Mouse (Mus musculus) thymus, postnatal 14 days (tissue): ENCODE measurements around the gene Asic3.

ENCODE experiments used
- DNase-seq: peaks from one replicate; pipeline ENCODE4 v3.0.0; 2021

Gene Asic3

DNA sequence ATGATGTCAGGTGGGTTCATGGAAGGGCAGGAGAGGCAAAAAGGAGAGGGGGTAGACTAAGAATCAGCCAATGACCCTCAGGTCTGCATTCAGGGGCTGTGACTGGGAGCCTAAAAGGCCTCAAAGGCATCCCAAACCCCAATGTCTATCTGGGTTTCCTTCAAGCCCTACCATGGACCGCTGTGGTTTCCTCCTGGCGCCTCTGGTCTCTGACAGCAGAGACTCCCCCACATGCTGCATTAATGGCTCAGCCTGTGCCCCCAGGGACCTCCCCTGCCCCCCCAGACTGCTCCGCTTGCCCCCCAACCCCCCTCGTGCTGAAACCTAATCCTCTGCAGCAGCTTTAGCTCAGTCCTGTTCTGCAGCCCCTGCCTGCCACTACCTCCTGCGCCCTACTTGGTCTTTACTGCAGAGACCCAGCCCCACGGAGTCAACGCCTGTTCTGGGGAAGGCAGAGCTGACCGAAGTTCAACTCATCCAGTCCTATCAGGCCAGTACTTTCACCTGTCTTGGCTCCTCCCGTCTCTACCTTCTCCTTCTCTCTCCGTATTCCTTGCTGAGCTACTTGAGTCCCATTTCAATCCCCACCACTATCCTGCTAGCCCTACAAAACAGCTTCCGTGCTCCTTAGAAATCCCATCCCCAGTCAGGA lies at the start of gene Asic3:
TSS of gene Asic3 (plus strand) at position 351 of the 652 bp plus-strand sequence.
- no peak for DNase-seq

- DNase-seq, result no peak
Observed at GRCm38 (mm10) chr5:24363467-24363866, 49.7 kb upstream of the Asic3 start.

- DNase-seq, result no peak
Observed at GRCm38 (mm10) chr5:24364061-24364460, 49.1 kb upstream of the Asic3 start.

- DNase-seq, result no peak
Observed at GRCm38 (mm10) chr5:24364508-24364907, 48.7 kb upstream of the Asic3 start, which contains the start of gene Nos3. Nos3 (plus strand) TSS chr5:24364810.

DNA sequence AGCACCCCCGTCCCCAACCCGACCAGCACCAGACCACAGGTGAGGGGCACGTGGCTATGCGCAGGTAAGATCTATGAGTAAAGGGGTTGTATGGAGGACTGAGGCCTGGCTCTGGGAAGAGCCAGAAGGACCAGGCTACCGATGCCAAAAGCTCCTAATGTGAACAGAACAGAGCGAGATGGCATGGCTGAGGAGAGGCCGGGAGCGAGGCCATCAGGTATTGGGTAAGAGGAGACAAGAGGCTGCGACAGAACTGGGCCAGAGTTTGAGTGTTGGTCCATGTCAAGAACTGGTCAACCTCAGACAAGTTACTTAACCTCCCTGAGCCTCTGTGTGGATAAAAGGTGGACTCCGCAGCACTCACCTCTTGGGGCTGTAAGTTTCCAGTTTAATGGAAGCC lies 48.2 kb upstream of the Asic3 start:
- DNase-seq, result no peak

DNA sequence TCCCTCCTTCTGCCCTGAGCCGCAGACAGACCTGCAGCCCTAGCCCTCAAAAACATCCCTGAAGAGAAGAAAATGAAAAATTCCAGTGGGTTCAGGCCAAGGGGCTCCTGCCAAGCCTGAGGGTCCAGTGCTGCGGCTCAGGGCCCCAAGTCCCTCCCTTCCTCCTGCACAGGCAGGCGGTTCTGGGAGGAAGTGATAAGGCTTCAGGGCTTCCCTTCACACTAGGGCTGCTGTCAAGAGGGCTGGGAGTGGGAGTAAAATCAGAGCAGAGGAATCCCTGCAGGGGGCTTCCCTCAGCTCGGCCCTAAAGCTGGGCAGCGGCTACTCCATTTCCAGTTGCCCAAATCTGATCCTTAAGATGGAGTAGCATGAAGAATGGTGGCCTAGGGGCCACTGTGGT lies 47.7 kb upstream of the Asic3 start:
- no peak for DNase-seq

- no peak for DNase-seq
Observed at GRCm38 (mm10) chr5:24366426-24366825, 46.8 kb upstream of the Asic3 start.

- DNase-seq, result no peak
Observed at GRCm38 (mm10) chr5:24369767-24370166, 43.4 kb upstream of the Asic3 start.

GRCm38 (mm10) chr5:24373807-24374206 lies 39.4 kb upstream of the Asic3 start:
- DNase-seq, result no peak

DNA sequence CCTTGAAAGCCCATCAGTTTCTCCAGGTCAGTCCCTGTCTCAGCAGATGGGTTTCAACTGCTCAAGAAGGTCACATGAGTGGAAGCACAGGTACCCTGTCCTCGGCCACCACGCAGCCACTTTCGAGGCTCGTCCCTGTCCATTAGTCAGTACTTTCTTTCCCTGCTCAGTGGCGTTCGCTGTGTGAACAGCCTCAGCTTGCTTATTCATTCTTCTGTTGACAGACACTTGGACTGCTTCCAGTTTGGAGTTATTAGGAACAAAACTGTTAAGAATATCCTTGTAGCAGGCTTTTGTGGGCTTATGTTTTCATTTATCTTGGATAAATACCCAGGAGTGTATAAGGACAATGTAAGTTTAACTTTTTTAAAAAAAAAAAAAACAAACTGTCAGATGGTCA lies 39.0 kb upstream of the Asic3 start:
- no peak for DNase-seq

- DNase-seq, result no peak
Observed at GRCm38 (mm10) chr5:24374666-24375328, 38.4 kb upstream of the Asic3 start.

DNA sequence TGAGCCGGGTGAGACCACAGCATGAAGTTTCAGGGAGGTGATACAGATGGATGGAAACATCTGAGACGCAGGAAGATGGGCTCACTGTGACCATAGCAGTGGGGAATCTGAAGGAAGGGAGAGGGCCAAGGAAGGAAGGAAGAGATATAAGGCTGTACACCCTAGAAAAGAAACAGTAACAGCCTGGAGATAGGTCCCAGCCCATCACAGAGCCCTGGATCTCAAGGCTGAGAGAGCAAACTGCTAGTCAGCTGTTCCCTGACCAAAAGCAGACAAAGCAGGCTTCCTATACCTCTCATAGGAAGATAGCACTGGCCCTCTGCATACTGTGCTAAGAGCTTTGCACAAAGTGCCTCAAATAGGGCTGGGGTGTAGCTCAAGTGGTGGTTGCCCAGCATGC lies 34.5 kb upstream of the Asic3 start:
- DNase-seq, result no peak

DNA sequence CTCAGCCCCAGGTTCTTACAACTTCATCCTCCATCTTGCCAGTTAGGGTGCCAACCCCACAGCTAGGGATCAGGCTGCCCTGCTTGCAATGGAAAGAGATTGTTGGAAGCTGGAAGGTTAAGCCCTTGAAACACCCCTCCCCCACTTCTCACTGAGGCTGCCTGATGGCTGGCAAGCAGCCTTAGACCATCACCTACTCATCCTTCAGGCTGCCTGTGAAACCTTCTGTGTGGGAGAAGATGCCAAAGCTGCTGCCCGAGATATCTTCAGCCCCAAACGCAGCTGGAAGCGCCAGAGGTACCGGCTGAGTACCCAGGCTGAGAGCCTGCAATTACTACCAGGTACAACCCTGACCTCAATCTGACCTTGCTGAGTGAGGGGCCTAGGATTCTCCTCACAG lies 33.7 kb upstream of the Asic3 start:
- no peak for DNase-seq

GRCm38 (mm10) chr5:24380499-24380898 lies 32.7 kb upstream of the Asic3 start:
- DNase-seq, result no peak

DNA sequence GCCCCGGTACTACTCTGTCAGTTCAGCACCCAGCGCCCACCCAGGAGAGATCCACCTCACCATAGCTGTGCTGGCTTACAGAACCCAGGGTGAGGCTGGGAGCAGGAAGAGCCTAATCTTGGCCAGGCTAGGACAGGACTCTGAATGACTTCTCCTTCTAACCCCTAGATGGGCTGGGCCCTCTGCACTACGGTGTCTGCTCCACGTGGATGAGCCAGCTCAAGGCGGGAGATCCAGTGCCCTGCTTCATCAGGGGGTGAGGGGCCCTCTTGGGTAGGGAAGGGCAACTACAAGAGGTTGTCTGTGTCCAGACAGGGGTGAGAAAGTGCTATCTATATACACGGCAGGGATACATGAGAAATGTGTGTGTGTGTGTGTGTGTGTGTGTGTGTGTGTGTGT lies 31.7 kb upstream of the Asic3 start:
- no peak for DNase-seq

GRCm38 (mm10) chr5:24381988-24382387 lies 31.2 kb upstream of the Asic3 start:
- no peak for DNase-seq

DNA sequence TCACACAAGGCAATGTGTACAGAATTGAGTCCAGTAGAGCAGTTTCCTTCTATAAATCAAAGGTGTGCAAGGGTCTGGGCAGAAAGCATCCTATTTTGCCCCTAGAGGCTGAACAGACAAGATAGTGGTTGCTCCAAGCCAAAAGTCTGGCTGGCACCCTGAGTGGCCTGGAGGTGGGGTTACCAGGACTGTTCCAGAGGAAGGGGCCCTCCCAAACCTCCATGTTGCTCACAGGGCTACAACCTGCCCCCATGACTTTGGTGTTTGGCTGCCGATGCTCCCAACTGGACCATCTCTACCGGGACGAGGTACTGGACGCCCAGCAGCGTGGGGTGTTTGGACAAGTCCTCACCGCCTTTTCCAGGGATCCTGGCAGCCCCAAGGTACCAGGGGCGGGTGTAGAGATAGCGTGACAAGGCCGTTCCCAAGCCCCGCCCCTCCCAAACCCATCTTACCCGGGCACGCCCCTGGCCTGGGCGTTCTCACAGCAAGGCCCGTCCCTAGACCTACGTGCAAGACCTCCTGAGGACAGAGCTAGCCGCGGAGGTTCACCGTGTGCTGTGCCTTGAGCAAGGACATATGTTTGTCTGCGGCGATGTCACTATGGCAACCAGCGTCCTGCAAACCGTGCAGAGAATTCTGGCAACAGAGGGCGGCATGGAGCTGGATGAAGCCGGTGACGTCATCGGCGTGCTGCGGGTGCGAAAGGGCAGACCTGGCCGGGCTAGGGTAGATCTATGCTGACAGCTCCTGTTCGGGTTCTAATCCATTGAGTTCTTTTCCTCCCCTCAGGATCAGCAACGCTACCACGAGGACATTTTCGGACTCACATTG lies 29.9 kb upstream of the Asic3 start:
- peak; percentile 92 for DNase-seq

GRCm38 (mm10) chr5:24384407-24384806 lies 28.8 kb upstream of the Asic3 start:
- no peak for DNase-seq

GRCm38 (mm10) chr5:24385374-24385773 lies 27.8 kb upstream of the Asic3 start:
- DNase-seq, result no peak

DNA sequence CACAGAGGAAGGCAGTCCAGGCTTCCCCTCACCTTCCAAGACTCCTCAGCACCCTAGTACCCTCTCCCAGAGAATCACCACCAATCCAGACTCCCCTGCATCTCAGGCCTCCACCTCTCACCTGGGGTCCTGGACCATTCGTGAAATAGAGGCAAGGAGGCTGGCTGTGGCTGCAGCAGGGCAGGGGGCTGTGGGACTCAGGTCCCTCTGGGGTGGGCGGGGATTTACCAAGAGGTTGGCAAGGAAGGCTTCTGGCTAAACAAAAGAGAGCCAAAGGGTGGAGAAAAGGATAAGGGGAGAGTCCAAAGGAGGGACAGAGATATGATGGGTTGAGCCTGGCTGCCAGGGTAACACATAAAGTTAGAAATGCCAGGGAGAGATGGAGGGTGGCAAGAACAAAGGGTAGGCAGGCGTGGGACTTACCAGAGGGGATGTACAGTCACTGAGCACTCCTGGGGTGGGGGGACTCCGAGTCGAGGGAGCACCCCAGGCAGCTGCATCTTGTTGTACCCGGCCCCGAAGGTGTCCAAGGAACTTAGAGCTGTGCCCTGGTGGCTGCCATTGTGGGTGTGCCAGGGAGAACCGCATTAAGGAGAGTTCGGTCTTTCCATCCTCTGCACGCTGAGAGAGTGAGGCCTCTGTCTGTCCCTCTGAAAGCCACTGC lies 27.2 kb upstream of the Asic3 start:
- no peak for DNase-seq

GRCm38 (mm10) chr5:24387264-24388241 lies 25.6 kb upstream of the Asic3 start:
- peak; percentile 63 for DNase-seq
